Mouse (Mus musculus) neural tube, embryonic 11.5 days (tissue): ENCODE measurements around the gene Plekhd1. TPM values are rescaled to one million over a fixed set of nuclear protein-coding genes. Genes with fewer than 3 reads are reported as not detected.

Source experiments
- ATAC-seq: fragments of 200-750 bp; cut with Nextera tagmentation; 2 replicates; pipeline ENCODE4 v1.8.0; 2017; ENCODE audit warnings: moderate number of reproducible peaks, mild to moderate bottlenecking, moderate TSS enrichment, moderate library complexity; ENCODE audit not compliant: insufficient read depth, low FRiP score, low TSS enrichment
- DNase-seq: peaks from one replicate; pipeline ENCODE4 v3.0.0-alpha.2; 2015; ENCODE audit warnings: low spot score
- H3K27ac ChIP-seq: fragments of 300-500 bp; sonication (generic); 2 replicates; pipeline ENCODE4 v1.5.1; 2014; ENCODE audit warnings: low read depth, mild to moderate bottlenecking, low read length
- H3K27me3 ChIP-seq: fragments of 300-500 bp; sonication (generic); 2 replicates; pipeline ENCODE4 v1.6.1; 2014; ENCODE audit warnings: mild to moderate bottlenecking, low read length, mixed read lengths; ENCODE audit not compliant: control insufficient read depth, insufficient read depth
- H3K36me3 ChIP-seq: fragments of 300-500 bp; sonication (generic); 2 replicates; pipeline ENCODE4 v1.6.1; 2014; ENCODE audit warnings: mild to moderate bottlenecking, low read length, moderate library complexity, mixed read lengths; ENCODE audit not compliant: control insufficient read depth, insufficient read depth
- H3K4me1 ChIP-seq: fragments of 300-500 bp; sonication (generic); 2 replicates; pipeline ENCODE4 v1.6.1; 2014; ENCODE audit warnings: low read length, mixed read lengths; ENCODE audit not compliant: control insufficient read depth, insufficient read depth
- H3K4me2 ChIP-seq: fragments of 300-500 bp; sonication (generic); 2 replicates; pipeline ENCODE4 v1.6.1; 2014; ENCODE audit warnings: low read depth, mild to moderate bottlenecking, moderate library complexity
- H3K4me3 ChIP-seq: fragments of 300-500 bp; sonication (generic); 2 replicates; pipeline ENCODE4 v1.5.1; 2014; ENCODE audit warnings: low read depth, low read length
- H3K9ac ChIP-seq: fragments of 300-500 bp; sonication (generic); 2 replicates; pipeline ENCODE4 v1.6.1; 2014; ENCODE audit warnings: mild to moderate bottlenecking, low read length
- H3K9me3 ChIP-seq: fragments of 300-500 bp; sonication (generic); 2 replicates; pipeline ENCODE4 v1.6.1; 2016; ENCODE audit warnings: low read length; ENCODE audit not compliant: control insufficient read depth
- WGBS: fragments of 180-500 bp; shearing (Covaris S2); extraction: QIAGEN DNeasy Blood & Tissue Kit; methylation state at CpG from one replicate; pipeline ENCODE4 v1.1.7; 2014; 5-methylcytosine and 5-hydroxymethylcytosine counted together
- polyA plus RNA-seq: library from polyadenylated mRNA; unstranded; fragments of >200 nt; fragmentation: Nextera tagmentation; extraction: Ambion mirVana; gene quantifications from 2 replicates; pipeline ENCODE4 v1.2.1, GENCODE M21; 2014

The Plekhd1 gene
- polyA plus RNA-seq, 1 experiment from 2014 or later: 1.5 TPM

GRCm38 (mm10) chr12:80689696-80690095, 2.7 kb upstream of the Plekhd1 start:
- WGBS: 55% methylated on average over 5 of the region's 5 CpGs
- H3K36me3 ChIP-seq: no peaks in the 10 kb centered on the region
- H3K4me1 ChIP-seq: 0 out of 2 replicates have a peak, but pooled peaks cover 2% of the 10 kb centered on the region
- no peak overlapping the region for H3K4me2 ChIP-seq
- H3K4me3 ChIP-seq: no peak overlapping the region
- no peak overlapping the region for H3K27ac ChIP-seq
- H3K9ac ChIP-seq: no peak overlapping the region
- H3K27me3 ChIP-seq: peaks cover 30% of the 10 kb centered on the region
- DNase-seq: no peak
- no peaks in the 10 kb centered on the region for H3K9me3 ChIP-seq
- no peak for ATAC-seq

DNA sequence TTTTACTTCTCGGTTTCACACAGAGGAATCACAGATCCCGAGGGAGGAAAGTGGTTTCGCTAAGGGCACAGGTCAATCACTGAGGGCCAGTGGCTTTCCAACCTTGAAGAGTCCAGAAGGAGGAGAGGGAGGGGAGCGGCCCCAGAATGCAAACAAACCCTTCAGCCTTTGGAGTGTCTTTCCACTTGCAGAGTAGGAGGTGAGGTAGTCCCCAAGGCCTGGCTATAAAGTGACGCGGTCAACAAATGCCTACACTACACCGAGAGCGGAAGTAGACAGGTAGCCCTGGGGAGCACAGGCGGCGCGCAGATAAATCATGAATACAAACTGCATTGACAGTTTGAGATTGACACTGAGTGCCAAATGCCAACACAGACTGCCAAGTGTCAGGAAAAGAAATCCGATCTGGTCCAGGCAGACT, 710 bp upstream of the Plekhd1 start:
- Histone ChIP-seq H3K9ac (no peak overlapping the region), H3K27me3 (peaks cover 32% of the 10 kb centered on the region), H3K36me3 (no peaks in the 10 kb centered on the region), H3K4me1 (0 out of 2 replicates have a peak, but pooled peaks cover 2% of the 10 kb centered on the region), H3K27ac (no peak overlapping the region), H3K9me3 (no peaks in the 10 kb centered on the region), H3K4me2 (no peak overlapping the region; the same call in 1 of the 2 replicates), H3K4me3 (no peak overlapping the region)
- DNase-seq: peak; percentile 15
- ATAC-seq: no peak
- 10% methylated on average over 12 of the region's 12 CpGs for WGBS

GRCm38 (mm10) chr12:80693700-80694099, 1.3 kb downstream of the Plekhd1 start:
- Histone ChIP-seq H3K9ac (no peak overlapping the region), H3K4me3 (no peak overlapping the region), H3K4me2 (no peak overlapping the region), H3K4me1 (0 out of 2 replicates have a peak, but pooled peaks cover 2% of the 10 kb centered on the region), H3K27me3 (peaks cover 32% of the 10 kb centered on the region), H3K9me3 (no peaks in the 10 kb centered on the region), H3K27ac (no peak overlapping the region), H3K36me3 (no peaks in the 10 kb centered on the region)
- DNase-seq (no peak), ATAC-seq (no peak)
- 48% methylated on average over 2 of the region's 2 CpGs for WGBS

DNA sequence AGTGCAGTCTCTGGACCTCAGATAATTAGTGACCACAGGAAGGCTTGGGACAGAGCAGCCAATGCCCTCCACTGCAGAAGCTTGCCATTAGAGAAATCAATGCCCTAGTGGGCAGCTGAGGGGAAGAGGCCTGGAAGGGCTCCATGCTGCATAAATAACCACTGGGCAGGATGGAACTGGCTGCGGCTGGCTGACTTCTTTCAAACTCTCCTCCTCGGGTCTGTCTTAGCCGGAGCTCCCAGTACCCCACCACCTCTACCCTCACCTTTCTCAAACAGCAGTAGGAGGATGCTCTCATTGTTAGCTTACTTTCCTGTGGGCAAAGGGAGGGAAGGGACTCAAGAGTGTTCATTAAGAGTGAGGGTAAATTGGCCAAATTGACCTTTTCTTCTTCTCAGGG, 2.6 kb downstream of the Plekhd1 start:
- 59% methylated on average over 3 of the region's 3 CpGs for WGBS
- DNase-seq: no peak

DNA sequence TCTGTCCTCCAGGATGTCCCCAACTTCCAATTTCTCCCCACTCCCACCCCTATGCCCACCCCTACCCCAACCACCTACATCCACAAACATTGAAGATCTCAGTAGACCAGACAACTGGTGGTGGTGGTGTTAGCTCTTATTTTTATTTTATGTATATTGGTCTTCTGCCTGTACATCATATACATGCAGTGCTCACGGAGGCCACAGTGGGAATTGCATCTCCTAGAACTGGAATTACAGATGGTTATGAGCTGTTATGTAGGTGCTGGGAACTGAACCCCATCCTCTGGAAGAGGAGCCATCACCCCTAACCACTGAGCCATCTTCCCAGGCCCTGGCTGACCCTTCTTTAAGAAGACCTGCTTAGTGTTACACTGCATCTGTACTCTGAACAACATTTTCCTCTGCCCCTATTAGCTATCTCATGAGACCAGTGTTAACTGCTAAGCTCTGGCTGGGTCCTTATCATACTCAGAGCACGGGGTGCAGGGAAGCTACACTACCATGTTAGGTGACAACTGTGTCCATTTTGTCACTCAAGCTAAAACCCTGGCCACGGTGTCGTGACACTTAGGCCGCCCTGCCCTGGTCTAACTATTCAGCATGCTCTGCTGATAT, 6.2 kb downstream of the Plekhd1 start:
- 83% methylated on average over 5 of the region's 5 CpGs for WGBS
- peaks cover 11% of the 10 kb centered on the region for H3K27me3 ChIP-seq
- H3K4me1 ChIP-seq: no peaks in the 10 kb centered on the region
- H3K36me3 ChIP-seq: no peaks in the 10 kb centered on the region
- no peaks in the 10 kb centered on the region for H3K9me3 ChIP-seq
- no peak overlapping the region for H3K9ac ChIP-seq
- ATAC-seq: no peak
- H3K27ac ChIP-seq: no peak overlapping the region
- H3K4me3 ChIP-seq: no peak overlapping the region
- DNase-seq: no peak
- no peak overlapping the region for H3K4me2 ChIP-seq

More for the DNA sequence above, 2.6 kb downstream of the Plekhd1 start:
- ATAC-seq: no peak
- Histone ChIP-seq H3K4me2 (no peak overlapping the region), H3K4me3 (no peak overlapping the region), H3K27me3 (peaks cover 32% of the 10 kb centered on the region), H3K36me3 (no peaks in the 10 kb centered on the region), H3K9ac (no peak overlapping the region), H3K27ac (no peak overlapping the region), H3K4me1 (0 out of 2 replicates have a peak, but pooled peaks cover 2% of the 10 kb centered on the region), H3K9me3 (no peaks in the 10 kb centered on the region)

DNA sequence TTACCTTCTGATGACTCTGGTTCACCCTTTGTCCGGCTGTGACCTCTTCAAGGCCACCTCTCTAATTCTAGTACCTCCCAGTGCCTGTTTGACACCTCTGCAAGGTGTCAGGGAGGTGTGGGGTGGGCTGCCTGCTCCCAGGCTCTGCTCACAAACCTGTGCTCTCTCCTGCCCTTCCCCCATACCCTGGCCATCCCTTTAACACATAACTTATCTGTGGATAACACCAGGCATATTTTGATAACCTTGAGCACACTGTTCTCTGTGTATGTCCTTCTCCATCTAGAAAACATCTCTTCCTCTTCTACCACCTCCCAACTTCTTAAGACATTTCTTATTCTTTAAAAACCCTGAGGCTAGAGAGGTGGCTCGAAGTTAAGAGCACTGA, 6.7 kb downstream of the Plekhd1 start:
- Histone ChIP-seq H3K9ac (no peak overlapping the region), H3K27me3 (peaks cover 7% of the 10 kb centered on the region; the same call in 1 of the 2 replicates), H3K4me3 (no peak overlapping the region), H3K36me3 (no peaks in the 10 kb centered on the region), H3K27ac (no peak overlapping the region), H3K4me1 (no peaks in the 10 kb centered on the region), H3K4me2 (no peak overlapping the region), H3K9me3 (no peaks in the 10 kb centered on the region)
- no peak for DNase-seq
- ATAC-seq: no peak
- WGBS: 82% methylated on average over 2 of the region's 2 CpGs

DNA sequence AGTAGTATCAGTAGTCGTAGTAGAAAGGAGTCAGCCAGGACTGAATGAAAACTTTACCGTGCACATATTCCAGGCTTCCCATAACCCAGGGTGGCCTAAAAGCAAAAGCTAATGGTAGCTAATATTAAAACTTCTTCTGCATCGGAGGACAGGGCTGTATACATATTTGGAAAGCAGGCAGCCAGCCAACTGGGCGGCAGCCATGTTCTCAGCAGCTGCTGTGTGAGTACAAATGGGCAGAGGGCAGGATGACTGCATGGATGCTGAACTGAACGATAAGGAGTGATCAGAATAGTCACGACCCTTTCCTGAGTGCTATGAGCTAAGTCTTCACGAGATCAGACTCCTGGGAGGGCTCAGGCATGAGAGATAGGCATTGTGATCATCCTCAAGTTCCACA, 8.9 kb downstream of the Plekhd1 start:
- no peaks in the 10 kb centered on the region for H3K9me3 ChIP-seq
- H3K4me2 ChIP-seq: no peak overlapping the region
- ATAC-seq (no peak), DNase-seq (no peak)
- no peaks in the 10 kb centered on the region for H3K4me1 ChIP-seq
- no peaks in the 10 kb centered on the region for H3K36me3 ChIP-seq
- no peaks in the 10 kb centered on the region for H3K27me3 ChIP-seq
- no peak overlapping the region for H3K27ac ChIP-seq
- WGBS: 87% methylated on average over 7 of the region's 7 CpGs
- no peak overlapping the region for H3K4me3 ChIP-seq
- H3K9ac ChIP-seq: no peak overlapping the region

- H3K9me3 ChIP-seq: no peaks in the 10 kb centered on the region
- H3K36me3 ChIP-seq: no peaks in the 10 kb centered on the region
- no peaks in the 10 kb centered on the region for H3K4me1 ChIP-seq
- H3K9ac ChIP-seq: no peak overlapping the region
- DNase-seq: no peak
- no peak overlapping the region for H3K4me2 ChIP-seq
- no peak overlapping the region for H3K4me3 ChIP-seq
- no peak for ATAC-seq
- H3K27me3 ChIP-seq: no peaks in the 10 kb centered on the region
- no peak overlapping the region for H3K27ac ChIP-seq
- WGBS: 66% methylated on average over 11 of the region's 11 CpGs
Observed at GRCm38 (mm10) chr12:80706208-80706914, 14.0 kb downstream of the Plekhd1 start.
